Mouse (Mus musculus): ENCODE results near the gene Stau1.

GRCm38 (mm10) chr2:166977490-166977889, 18.6 kb downstream of the Stau1 start:
- TF ChIP-seq CTCF (IDR thresholded peaks at IDR 0.05; ENCODE audit: low read depth): no peak
- no peak for TF ChIP-seq EP300 (optimal IDR thresholded peaks at IDR 0.05)

Measured in stomach, postnatal 0 days (tissue).